Mouse (Mus musculus) activated CD4-positive, CD25-positive, alpha-beta regulatory T cell, adult 4 months (primary cell): ENCODE measurements around the gene Aph1a. TPM values are rescaled to one million over a fixed set of nuclear protein-coding genes. Genes with fewer than 3 reads are reported as not detected.
"Not testable (repeated sequence)": the region's sequence is repeated elsewhere in the genome, so short reads cannot be mapped to it uniquely, and the experiment has no call there.

Source experiments
- ATAC-seq: one replicate; pipeline ENCODE4 v1.8.0; 2017
- polyA plus RNA-seq, 2 experiments: library from polyadenylated mRNA; unstranded; fragments of 100-300 nt; shearing (Covaris generic); gene quantifications; one replicate each; pipeline ENCODE4 v1.2.1; 2017

Gene Aph1a
- 10 to 100 TPM; 32.2 to 44.2 TPM for polyA plus RNA-seq

DNA sequence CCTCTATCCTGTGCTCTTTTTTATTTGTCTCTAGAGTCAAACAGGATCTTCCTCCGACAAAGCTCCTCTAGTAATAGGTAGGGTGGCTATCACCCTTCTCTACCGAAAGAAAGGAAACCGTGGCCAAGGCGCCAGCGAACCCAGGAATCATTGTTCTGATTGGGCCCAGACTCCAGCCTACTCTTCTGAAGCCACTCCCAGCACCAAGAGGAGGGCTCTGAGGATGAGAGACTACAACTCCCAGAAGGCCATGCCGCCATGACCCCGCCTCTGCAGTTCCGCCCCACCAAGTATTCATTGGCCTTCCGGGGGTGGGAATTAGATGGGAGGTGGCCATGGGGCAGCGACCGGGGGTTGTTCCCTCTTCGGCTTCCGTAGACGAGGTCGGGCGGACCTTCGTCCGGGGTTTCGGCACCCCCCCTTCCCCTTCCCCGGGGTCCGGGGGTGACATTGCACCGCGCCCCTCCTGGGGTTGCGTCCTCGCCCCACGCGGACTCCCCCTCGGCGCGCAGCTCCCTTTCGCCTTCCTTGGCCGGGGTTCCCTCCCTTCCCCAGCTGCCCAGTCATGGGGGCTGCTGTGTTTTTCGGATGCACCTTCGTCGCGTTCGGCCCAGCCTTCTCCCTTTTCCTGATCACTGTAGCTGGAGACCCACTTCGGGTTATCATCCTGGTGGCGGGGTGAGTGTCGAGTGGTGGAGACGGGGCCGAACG lies at the start of gene Aph1a:
Gene Aph1a, plus strand, starts transcription at position 364 of the 711 bp plus-strand sequence.
- peak; percentile 99 for ATAC-seq

DNA sequence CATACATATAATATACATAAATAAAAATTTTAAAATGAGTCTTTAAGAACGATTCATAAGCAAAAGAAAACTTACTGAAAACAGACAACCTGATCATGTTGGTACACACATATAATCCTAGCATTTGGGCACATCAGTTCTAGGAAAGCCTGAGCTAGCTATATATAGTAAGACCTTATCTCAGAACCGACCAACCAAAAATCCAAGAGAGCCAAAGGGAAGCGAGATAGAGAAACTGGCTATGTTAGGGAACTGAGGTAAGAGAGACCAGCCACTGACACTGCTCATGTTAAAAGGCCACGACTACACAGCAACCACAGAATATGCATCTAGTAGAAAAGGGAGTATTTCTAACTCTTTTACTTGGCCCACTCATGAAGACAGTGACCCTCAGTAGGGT lies 43.2 kb upstream of the Aph1a start:
- ATAC-seq: no peak

DNA sequence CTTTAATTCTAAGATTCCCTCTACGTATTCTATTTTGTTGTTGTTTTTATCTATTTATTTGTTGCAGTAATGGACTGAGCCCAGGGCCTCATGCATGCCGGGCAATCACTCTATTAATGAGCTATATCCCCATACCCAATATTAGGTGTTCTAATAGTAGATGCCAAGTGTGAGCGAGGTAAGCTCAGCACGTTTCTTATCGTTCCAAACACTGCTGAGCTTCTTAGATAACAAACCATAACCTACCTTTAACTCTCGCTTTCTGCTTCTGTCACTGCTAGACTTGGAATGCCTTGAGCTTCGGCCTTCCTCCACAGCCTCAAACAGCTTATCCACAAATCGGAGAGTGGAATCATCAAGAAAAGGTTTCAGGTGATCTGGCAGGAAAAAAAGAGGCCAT lies 42.5 kb upstream of the Aph1a start:
- no peak for ATAC-seq

DNA sequence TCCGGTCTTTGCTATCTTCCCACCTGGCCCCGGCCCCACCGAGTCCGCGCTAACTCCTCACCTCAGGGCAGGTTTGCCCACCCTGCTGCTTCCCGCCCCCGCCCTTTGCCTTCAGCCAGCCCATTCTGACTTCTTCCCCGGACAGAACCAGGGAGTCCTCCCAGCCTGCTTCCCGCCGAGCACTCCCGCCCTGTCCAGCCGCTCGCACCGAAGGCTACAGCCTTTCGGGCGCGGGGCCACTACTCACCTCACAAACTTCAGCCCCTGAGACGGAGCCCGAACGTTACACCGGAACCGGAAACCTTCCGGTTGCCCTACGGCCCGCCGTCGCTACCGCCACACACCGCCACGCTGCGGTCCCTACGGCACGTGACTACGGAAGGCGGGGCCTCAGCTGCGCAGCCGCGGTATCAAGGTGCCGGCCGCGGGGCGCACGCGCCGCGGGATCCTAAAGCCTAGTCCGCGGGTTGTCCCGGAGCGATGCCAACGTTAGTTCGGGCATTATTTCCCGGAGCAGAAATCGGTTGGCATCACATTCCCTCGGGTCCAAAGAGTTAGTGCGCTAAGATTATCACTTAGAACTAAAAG lies 38.2 kb upstream of the Aph1a start, which contains the start of gene Prpf3:
Gene Prpf3, minus strand, starts transcription at position 384 of the 588 bp plus-strand sequence.
- peak; percentile 96 for ATAC-seq

DNA sequence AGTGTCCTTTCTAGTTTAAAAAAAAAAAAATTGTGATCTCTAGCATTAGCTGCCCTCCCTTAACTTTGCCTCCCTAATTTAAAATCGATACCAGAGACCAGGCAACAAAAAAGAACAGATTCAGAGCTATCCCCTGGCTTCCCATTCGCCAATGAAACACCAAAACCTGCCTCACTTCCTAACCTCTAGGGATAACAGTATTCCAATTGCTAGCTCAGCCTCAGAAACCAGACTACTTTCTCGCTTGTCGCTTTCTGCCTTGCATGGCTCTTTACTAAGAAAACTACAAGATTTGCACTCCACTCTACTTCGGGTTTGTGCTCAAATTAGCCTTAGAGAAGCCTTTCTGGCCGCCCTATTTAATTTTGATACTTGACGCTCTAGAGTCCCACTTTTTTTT lies 37.7 kb upstream of the Aph1a start:
- ATAC-seq: no peak

DNA sequence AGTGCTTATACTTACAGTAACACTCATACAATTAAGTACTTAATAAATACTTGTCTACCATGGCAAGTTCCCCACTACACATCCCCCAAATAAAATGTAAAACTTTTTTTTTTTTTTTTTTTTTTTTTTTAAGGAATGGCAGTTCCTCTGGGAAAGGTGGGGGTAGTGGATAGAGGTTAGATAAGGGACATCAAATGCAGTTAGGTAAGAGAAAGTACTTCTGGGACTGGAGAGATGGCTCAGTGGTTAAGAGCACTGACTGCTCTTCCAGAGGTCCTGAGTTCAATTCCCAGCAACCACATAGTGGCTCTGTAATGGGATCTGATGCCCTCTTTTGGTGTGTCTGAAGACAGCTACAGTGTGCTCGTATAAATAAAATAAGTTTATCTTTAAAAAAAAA lies 36.7 kb upstream of the Aph1a start:
- not testable (repeated sequence) for ATAC-seq

DNA sequence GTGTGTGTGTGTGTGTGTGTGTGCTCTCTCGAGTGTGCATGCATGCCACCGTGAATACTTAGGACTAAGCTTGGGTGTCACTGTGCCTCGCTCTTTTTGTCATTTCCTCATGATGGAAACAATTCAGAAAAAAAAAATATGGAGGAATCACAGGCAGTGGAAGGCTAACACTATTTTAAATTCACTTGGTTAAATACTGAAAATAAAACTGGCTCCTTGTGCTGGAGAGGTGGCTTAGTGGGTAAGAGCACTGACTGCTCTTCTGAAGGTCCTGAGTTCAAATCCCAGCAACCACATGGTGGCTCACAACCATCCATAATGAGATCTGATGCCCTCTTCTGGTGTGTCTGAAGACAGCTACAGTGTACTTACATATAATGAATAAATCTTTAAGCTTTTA lies 35.5 kb upstream of the Aph1a start:
- not testable (repeated sequence) for ATAC-seq

DNA sequence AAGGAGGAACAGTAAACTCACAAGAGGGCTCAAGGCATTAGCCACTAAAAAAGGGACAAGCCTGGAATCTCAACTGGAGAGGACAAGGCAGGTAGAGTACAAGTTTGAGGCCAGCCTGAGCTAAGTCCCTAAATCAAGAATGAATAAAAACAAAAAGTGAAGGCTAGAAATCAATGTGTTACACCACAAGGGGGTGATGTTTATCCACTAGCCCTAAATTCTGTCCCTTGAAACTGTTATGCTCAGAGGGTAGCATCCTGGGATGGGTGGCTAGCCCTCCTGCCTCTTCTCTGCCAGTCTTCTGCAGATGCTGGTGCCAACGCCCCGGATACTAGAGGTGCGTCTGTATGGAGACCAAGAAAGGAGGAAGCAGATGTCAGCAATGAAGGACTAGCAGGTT lies 33.4 kb upstream of the Aph1a start:
- ATAC-seq: no peak

DNA sequence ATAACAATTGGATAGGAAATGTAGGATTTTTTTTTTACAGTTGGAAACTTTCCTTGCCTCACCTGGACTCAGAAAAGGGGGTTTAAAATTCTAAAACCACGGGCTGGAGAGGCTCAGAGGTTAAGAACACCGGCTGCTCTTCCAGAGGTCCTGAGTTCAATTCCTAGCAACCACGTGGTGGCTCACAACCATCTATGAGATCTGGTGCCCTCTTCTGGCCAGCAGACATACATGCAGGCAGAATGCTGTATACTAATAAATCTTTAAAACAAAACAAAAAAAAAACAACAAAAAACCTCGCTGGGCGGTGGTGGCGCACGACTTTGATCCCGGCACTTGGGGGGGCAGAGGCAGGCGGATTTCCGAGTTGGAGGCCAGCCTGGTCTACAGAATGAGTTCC lies 32.6 kb upstream of the Aph1a start:
- ATAC-seq: no peak

DNA sequence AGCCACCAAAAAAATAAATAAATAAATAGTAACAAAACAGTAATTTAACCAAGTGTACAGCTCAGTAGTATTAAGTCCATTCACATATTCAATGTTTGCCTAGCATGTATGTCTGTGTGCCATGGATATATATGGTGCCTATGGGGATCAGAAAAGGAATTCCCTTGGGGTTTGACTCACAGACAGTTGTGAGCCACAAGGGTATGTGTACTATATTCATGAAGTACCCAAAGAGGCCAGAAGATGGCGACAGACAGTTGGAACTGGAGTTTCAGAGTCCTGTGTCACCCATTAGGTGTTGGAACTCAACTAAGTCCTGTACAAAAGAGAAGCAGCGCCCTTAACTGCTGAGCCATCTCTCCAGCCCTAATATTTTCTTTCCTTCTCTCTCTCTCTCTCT lies 32.0 kb upstream of the Aph1a start:
- ATAC-seq: peak; percentile 86

DNA sequence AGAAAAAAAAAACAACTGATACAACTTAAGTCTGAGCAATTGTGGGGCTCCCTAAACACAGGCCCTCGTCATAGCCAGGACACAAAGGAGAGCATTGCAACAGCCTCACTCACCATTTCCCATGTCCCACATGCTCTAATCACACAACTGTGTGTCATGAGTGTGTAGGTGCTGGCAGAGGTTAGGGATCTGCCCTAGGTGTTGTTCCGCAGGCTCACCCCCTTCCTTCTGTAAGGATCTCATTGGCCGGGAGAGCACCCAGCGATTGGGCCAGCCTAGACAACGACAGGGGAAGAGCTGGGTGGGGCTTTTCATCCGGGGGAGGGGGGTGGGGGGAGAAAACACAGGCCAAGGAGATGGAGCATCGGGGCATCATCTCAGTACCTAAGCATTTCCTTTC lies 30.2 kb upstream of the Aph1a start:
- no peak for ATAC-seq

DNA sequence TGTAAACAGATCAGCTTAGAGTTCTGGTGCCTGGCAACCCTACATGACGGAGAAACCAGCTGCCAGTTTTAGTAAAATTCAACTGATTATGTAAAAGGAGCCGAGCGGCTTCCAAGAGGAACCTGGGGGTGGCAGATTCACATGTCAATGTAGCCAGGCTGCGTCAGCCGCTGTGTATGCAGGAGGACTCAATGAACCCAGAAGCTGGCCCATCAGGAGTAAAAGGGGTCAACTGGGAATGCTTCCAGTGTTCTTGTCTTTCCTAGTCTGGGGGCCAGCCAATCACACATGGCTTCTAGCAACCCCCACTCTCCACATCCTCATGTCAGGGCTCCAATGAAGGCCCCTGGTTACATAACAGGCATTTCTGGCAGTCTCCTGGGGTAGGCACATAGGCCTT lies 28.7 kb upstream of the Aph1a start:
- no peak for ATAC-seq

DNA sequence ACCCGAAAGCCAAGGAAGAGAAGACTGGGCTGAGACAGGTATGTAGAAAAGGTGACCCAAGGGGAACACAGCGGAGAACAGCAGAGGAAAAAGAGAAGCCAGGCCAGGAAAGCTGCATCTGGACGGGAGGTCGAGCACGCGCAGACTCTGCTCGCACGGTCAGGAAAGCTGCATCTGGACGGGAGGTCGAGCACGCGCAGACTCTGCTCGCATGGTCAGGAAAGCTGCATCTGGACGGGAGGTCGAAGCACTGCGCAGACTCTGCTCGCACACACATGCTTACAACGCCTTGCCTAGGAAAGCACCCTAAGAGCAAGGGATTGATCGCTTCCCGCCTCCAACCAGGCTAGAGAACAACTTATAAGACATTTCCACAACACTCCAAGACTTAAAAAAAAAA lies 28.2 kb upstream of the Aph1a start:
- no peak for ATAC-seq

DNA sequence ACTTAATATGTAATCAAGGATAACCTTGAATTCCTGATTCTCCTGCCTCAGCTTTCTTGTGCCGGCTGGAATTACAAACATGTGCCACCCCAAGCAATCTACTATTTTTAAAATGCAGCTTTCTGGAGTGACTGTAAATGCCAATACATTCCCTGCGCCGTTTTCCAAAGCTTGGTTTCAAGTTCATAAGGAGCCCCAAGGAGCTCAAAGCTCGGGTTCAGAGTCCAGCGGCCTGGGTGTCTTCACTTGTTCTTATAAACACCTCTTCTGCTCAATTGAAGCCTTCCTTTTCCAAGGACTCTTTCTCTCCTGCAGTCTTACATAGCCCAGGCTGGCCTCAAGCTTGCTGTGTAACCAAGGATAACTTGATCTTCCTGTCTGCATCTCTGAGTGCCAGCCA lies 27.7 kb upstream of the Aph1a start:
- no peak for ATAC-seq

DNA sequence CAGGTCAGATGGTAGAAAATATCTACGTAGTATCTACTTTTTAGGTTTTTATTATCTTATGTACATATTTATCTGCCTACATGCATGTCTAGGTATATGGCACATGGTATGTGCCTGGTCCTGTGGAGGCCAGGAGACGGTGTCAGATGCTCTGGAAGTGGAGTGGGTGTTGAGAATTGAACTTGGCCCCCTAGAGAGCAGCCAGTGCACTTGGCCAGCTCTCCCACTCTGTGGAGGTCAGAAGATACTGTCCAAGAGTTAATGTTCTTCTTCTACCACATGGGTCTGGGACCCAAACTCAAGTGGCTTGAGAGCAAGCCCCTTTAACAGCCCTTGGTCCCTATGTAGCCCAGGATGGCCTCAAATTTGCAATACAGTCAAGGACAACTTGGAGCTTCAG lies 26.4 kb upstream of the Aph1a start:
- no peak for ATAC-seq

DNA sequence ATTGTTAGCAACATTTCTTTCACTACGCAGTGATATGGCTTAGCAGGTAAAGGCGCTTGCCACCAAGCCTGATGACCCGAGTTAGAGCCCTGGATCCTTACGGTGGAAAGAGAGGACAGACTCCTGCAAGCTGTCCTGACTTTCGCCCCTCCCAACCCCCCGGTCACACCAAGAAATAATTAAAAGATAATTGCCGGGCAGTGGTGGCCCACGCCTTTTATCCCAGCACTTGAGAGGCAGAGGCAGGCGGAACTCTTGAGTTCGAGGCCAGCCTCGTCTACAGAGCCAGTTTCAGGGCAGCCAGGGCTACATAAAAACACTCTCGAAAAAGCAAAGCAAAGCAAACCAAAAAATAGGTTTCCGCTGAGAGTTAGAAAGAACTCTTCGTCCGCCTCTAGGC lies 22.8 kb upstream of the Aph1a start:
- no peak for ATAC-seq

DNA sequence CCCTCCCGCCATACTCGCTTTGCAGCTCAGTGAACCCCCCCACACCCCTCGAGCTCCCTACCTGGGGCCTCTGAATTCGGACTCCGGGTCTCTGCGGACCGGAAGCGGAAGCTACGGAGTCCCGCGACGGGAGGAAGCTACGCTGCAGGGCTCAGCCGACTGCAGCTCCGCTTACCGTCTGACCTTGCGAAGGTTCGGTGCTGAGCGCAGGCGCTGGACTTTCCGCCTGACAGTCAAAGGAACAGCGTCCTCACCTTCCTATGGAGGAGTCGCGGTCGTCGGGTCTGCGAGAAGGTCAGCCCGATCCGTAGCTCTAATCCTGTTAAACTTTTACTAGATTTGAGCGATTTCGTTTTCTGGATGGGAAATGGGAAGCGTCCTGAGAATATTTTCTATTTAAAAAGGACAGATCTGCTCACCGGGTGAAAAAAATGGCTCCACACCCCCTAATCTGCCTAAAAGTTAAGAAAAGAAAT lies 22.3 kb upstream of the Aph1a start, which contains the start of gene Mrps21:
Gene Mrps21, minus strand, starts transcription at position 128 of the 476 bp plus-strand sequence.
- peak; percentile 91 for ATAC-seq

DNA sequence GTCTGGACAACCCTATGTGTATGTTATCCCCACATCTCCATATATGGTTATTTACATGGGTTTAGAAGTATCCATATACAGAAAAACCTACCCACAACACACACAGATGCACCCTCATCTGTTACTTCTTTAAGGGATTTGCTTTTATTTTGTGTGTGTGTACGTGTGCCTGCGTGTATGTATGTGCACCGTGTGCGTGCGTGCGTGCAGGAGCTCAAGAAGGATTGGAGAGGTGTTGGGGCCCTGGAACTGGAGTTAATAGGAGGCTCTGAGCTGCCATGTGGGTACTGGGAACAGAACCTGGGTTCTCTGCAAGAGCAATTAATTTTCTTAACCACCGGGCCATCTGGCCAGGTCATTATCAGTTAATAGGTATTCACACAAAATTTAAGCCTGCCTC lies 21.7 kb upstream of the Aph1a start:
- no peak for ATAC-seq

DNA sequence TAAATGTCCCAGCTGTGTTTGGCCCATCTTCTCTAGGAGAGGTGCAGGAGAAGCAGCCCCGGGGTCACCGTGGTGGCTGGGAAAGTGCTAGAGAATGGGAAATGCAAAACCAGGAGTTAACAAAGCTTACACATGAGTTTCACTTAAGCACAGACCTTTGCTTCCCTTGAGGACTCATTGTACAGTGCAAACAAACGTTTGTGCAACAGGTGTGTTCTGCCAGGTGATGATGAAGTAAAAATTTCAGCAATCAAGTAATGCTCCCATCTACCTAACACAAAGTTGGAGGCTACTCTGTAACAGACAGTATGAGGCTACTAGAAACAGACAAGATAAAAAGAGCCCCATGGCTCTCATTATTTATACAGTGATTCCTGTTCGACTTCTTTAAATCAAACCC lies 14.7 kb upstream of the Aph1a start:
- ATAC-seq: no peak

DNA sequence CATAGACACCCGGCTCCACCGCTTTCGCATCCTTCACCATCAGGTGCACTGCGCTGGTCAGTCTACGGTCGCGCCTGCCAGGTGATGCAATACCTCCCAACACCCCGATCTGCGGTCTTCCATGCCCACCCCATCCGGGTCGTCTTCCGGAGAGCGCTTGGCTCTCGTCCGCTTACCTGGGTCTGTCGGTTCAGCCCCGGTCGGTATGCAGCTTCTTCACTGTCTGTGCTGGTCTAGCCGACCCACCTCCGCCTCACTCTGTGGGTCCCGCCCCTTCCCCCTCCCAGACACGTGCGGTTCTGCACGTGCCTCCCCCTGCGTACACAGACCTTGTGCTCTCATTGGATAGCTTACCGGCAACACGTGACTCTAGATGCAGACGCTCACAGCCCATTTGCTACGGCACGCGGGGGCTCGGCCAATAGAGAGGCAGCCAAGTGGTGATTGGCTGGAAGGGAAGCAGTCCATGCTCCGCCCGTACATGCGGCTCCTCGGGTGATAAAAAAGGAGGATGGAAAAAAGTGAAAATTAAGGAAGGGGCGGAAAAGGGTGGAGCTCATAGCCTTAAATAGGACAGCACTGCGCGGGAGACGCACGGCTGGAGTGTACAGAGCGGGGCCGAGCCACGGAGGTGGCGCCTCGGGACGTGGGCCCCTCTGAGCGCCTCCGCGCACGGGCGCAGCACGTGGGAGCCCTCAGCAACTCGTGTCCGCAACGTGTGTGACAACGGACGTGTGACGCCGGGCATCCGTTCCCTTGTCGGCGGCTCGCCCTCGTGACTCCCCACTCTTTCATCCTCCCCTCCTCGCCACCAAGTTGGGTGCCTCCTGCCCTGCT lies 11.6 kb upstream of the Aph1a start, which contains the start of gene Ciart:
Gene Ciart, minus strand, starts transcription at position 273 of the 837 bp plus-strand sequence.
- peak; percentile 83 for ATAC-seq

DNA sequence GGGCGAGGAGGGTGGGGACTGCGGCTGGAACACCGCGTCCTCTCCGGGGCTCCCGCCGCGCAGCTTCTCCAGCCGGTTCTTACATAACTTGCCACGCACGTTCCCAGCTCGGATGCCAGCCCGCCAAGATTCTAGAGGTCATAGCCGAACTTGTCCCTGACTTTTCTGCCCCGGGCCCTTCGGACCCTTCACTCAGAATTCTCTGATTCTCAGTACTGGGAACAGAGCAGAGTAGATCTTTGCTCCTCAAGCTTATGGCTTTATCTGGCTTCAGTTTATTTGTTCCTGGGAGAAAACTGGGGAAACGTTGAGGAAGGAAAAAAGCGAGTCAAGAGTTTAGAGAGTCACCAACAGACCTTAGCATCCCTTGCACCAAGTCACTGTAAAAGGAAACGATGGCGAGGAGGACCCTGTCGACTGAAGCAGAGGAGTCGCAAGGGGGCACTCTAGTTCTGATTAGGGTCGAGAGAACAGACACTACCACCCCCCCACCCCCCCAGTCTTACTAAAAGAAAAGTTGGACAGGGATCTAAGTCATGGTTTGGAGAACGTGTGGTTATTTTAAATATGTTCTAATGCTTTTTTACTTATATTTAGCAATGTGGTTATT lies 10.8 kb upstream of the Aph1a start:
- no peak for ATAC-seq

DNA sequence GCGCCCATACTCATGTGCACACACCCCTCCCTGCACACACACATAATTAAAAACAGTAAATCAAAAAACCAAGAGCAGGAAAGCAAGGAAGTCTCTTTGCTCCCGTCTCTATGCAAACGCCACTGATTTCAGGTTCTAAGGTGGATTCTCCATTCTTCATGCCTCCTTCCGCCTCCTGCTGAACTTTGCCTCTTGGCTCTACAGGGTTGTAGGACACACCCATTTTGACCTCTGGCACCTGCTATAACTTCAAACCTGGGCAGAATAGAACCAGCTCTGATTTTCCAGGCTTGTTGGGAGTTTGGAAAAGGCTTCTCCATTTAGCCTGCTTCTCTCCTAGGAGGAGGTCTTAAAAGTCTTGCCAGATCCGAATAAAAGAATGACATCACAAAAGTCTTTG lies 9.4 kb upstream of the Aph1a start:
- no peak for ATAC-seq

DNA sequence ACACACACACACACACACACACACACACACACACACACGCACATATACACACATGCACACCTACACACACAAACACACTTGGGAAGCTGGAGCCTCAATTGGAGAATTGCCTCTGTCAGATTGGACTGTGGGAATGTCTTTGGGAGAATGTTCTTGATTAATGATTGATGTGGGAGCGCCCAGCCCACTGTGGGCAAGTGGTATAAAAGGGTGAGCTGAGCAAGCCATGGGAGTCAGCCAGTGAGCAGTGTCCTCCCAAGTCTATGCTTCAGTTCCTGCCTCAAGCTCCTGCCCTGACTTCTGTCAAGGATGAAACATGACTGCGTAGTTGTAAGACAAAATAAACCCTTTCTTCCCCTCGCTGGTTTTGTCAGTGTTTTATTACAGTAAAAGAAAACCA lies 6.2 kb upstream of the Aph1a start:
- no peak for ATAC-seq
